Mouse (Mus musculus) lung, postnatal 10 days (tissue): ENCODE results near the gene Camkmt.

ENCODE experiments used
- DNase-seq: peaks from one replicate; pipeline ENCODE4 v3.0.0; 2021

Camkmt gene

GRCm38 (mm10) chr17:85091762-85092161, 1.4 kb downstream of the Camkmt start:
- no peak for DNase-seq

DNA sequence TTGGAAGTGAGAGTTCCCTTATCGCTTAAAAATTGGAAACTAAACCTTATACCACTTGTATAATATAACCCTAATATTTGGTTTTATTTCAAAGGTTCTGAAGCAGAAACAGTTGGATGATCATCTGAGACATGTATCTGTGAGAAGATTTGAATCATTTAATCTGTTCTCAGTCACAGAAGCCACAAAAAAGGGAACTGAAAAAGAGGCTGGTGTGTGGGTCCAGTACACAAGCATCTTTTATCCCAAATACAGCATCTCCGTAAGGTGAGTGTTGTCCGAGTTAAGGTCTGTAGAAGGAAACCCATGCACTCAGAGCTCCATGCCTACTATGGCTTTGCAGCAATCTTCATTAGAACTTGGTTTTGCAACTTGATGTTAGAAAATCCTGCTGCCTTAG, 6.0 kb downstream of the Camkmt start:
- DNase-seq = no peak

GRCm38 (mm10) chr17:85098677-85099323, 8.4 kb downstream of the Camkmt start:
- no peak for DNase-seq

GRCm38 (mm10) chr17:85100232-85100631, 9.9 kb downstream of the Camkmt start:
- DNase-seq = no peak

DNA sequence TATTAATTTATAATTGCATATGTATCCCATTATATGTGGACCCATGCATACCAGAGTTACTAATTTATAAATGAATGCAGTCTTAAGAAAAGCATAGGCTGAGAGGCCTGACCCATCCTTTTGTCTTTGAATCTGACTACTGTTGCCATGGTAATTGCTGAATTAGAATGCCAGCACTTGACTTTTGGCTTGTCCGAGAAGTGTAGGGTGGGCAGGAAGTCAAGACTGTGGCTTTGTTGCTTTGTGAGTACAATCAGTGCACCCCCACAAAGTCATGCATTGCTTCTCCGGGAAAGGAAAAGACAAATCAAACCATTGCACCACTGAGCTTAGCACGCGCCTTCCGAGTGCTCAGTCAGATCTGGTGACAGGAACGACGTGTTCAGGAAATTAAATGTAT, 11.4 kb downstream of the Camkmt start:
- DNase-seq = no peak

GRCm38 (mm10) chr17:85103310-85103709, 13.0 kb downstream of the Camkmt start:
- DNase-seq = no peak

DNA sequence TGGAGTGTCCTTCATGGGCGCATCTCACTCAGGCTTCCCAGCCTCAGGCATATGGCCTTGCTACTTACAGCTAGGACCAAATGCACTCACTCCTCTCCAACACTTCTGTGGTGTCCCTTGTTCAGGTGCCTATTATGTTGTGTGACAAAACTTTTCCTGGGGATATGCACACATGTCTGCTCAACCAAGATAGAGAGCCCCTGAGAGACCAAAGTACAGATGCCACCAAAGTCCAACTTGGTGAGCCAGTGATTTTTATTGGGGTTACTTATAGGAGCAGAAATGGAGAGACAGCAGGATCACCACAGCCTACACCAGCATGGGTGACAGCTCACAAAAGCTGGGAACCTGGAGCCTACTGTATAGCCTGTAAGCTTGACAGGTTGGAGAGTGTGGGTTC, 20.3 kb downstream of the Camkmt start:
- DNase-seq = no peak

DNA sequence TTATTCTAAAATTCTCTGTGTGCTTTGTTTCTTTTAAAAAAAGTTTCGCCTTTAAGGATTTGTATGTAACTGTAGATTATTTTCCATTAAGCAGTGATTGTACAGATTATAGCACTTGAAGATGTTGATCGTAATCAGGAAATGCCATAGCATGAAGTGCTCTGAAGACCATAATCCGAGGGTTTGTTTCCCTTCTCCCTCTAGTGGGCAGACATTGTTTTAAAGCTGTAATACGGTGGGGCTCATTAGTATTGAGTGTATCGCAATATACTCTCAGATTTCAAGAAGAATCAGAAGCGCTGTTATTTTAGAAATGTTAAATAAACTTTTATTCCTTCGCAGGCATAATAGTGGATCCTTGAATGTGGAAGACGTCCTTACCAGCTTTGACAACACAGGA, 23.1 kb downstream of the Camkmt start:
- DNase-seq = no peak

DNA sequence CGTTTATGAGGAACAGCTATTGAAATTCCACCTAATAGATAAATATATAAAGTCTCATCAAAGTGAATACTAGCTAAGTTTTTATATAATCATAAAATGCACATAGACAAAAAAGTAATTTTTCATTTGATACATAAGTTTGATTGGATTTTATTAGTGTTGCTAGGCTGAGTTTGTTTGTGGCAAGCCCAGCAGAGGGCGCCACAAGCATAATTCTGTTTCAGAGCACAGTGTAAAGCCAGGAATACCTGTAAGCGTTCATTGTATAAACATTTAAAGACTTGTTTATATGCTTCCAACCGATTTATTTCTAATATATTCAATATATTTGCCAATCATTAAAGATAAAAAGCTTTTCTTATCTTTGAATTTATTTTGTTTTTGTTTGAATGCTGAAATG, 26.3 kb downstream of the Camkmt start:
- DNase-seq = peak; percentile 52

- DNase-seq = no peak
Measured at GRCm38 (mm10) chr17:85138393-85138792, 48.0 kb downstream of the Camkmt start.

DNA sequence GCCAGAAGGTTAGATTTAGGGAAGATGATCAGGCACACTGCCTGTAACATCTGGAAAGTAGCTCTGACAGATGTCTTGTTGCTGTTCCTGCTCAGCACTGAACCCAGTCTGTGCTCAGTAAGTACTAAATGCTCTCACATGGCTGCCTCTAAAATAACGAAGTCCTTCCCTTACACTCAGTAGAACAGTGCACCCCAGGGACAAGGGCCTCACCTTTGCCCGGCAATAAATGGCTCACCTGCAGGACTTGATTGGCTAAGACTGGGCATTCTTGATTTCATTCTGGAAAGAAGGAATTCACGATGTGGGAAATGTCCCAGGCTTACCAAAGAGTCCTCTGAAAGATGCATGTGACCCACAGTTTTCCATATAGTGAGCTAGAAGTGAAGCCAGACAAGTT, 51.3 kb downstream of the Camkmt start:
- no peak for DNase-seq

DNA sequence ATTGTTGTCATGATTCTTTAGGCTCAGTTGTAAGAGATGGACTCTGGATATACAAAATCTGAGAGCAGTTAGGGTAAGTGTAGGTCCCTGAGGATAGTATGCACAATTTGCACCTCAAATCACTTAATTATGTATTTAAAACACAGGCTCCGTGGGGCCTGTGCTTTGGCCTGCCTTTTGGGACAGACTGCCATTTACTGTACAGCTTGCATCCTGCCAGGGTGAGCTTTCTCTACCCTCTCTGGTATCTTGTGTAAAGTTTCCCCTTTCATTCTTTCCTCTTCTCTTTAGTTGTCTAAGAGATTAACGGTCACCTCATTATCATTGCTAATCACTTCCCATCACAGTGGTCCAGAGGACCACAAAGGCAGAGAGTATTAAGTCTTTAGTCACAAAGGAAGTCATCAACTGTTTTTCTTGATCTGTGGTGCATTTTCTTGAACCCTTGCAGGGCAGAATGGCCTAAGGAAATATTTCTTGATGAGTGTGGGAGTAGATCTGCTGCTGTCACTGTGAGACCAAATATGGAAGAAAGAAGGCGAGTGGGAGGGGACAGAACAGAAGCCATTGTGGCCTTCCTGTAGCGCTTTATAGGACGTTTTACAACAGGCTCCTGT, 52.3 kb downstream of the Camkmt start:
- DNase-seq = no peak

- DNase-seq = no peak
Measured at GRCm38 (mm10) chr17:85144141-85144540, 53.8 kb downstream of the Camkmt start.

GRCm38 (mm10) chr17:85148348-85148747, 58.0 kb downstream of the Camkmt start:
- DNase-seq = no peak

DNA sequence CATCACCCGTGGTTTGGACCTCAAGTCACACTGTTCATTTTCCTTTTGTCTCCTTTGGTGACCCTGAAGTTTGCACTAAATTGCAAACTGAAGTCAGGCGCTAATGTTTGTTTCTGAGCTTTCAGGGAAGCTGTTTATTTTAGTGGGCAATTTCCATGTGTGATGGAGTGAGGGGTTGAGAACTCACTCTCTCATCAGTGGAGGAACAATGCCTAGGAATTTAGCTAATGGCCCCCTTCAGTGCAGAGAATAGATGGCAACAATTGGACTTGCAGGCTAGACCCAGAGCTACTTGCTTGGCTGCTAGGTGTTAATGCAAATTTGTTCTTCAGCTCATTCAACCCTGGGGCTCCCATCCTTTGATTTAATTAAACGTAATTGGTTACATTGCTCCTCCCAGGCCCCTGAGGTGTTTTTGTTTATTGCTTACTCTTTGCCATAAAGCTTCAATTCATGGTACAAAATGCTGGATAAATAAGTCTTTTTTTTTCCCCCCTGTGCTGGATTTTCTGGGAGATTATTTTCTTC, 58.9 kb downstream of the Camkmt start:
- no peak for DNase-seq

DNA sequence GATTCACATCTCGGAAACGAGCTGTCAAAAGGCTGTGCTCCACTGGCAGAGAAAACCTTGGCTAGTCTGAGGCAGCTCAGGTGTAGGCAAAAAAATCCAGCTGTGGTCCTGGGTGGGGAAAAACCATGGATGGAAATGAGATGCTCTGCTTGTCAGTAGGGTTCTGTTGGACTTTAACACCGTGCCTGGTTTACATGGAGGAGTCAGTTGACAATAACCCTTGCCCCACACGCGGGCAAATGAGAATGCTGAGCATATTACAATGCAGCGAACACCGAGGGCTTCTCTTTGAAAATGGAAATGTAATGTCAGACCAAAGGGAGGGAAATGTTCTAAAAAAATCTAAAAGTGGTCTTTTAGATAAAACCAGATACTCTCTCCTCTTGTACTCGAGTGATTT, 60.9 kb downstream of the Camkmt start:
- DNase-seq = no peak

GRCm38 (mm10) chr17:85158202-85158601, 67.8 kb downstream of the Camkmt start:
- no peak for DNase-seq

DNA sequence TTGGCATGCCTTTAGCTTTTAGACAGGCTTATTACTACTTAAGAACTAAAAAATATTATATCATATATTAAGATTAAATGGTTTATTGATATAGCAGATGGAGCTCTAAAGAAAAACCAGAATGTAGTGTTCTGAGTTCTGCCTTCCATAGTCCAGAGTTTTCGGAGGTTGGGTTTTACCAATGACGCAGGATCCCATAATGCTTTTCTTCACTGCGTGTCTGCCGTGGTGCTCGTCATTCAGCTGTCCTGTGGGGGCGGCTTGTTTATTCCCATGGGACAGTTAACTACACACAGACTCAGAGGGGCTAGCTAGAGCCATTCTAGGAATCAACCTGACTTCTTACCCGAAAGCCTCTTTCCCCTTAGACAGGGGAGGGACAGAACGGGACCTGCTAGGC, 69.2 kb downstream of the Camkmt start:
- DNase-seq = no peak

DNA sequence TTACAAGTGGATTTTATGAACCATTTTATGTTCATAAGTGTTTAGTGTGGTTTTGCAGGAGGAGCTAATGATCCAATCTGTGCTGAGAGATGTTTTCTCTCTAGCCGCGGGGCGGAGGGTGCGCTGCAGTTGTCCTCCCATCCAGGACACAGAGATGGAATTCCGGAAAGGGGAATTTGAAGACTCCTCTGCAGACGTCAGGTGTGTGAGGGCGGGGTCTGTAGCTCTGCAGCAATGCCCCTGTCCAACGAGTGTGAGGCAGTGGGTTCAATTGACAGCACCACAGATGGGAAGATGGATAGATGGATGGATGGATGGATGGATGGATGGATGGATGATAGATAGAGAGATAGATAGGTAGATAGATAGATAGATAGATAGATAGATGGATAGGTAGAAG, 70.4 kb downstream of the Camkmt start:
- no peak for DNase-seq

- no peak for DNase-seq
Measured at GRCm38 (mm10) chr17:85162569-85163271, 72.4 kb downstream of the Camkmt start.

DNA sequence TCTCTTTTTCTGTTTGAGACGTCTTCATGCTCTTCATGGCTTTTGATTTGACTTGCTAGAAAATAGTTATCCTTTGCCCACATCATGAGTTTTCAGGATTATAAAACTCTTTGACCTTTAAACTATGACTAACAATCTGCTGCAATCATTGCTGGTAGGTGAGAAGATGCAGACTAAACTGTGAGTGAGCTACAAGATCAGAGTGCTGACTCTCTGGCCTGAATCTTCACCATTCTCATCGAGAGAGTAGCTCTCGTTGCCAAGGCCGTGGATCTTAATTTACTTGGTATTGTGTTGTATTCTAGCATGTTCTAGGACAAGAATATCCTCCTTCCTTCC, 72.9 kb downstream of the Camkmt start:
- DNase-seq = no peak

DNA sequence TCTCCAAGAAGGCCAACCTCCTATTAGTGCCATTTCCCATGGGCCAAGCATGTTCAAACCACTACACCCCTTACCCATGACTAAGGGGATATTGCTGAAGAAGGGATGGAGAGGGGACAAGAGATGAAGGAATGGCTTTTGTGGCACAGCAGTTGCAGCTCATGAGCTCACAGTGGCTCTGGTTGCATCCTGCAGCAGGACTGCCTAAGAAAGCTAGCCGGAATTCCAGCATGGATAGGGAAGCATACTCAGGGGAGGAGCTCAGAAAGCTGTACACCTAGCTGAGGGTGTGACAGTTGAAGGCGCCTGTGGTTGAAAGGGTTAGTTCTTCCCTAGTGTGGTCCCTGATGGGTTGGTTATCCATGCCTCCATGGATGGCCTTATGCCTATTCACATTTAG, 78.4 kb downstream of the Camkmt start:
- DNase-seq = no peak

DNA sequence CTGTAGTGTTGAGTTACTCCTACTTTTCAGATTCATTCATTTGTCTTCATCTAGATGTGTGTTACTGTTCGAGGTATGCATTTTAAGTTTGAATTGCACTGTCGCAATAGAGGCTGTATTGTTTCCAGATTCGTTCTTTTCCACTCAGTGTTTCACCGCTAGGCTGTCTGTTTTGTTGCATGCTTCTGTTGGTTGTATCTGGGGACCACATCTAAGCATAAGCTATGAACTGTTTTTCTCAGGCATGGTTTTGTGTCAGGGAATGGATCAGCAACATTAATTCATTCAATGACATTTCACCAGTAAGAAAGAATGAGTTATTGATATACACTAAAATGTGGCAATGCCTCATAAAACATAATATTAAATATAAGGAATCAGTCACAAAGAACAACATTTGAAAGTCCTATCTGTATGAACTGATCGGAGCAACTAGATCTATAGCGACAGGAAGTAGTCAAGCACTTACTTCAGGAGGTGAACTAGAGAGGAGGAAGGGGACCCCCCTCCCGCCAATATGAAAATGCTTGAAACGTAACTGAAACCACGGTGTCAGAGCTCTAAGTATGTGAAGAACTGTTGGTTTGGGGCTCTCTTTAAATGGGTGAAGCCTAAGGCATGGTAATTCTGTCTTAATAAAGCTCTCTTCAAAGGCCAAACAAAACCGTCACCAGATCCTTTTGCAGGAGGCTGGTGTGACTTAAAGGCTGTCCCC, 80.3 kb downstream of the Camkmt start:
- DNase-seq = no peak

DNA sequence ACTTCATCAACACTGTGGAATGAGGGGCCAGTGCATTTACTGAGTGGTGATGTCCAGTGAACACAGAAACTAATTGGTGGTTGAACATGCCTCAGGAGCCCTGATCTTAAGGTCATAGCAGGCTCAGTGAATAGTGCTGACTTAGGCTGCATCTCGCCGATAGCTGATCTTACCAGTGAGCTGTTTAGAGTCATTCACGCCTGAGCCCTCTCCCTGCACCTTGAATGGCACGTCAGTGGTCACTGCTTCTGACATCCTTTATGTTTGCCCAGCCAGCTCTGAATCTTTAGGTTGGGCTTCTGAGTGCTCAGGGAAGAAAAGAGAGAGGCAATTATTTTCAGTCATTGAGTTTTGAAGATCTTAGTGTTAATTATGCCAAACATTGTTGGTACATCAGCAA, 81.6 kb downstream of the Camkmt start:
- DNase-seq = no peak
